Mouse (Mus musculus) kidney, postnatal 0 days (tissue): ENCODE measurements around the gene Cacnb4. TPM values are rescaled to one million over a fixed set of nuclear protein-coding genes. Genes with fewer than 3 reads are reported as not detected.
A peak's percentile ranks its signal among the peaks of the same experiment; 100 is the strongest.

Experiments used
- ATAC-seq: fragments of 200-750 bp; cut with Nextera tagmentation; replicated peaks from 2 replicates; pipeline ENCODE4 v1.8.0; 2017; ENCODE audit warnings: low read depth, moderate number of reproducible peaks, moderate TSS enrichment, moderate library complexity; ENCODE audit not compliant: low FRiP score
- DNase-seq: peaks from one replicate; pipeline ENCODE4 v3.0.0-alpha.2; 2016; ENCODE audit warnings: low spot score
- H3K27ac ChIP-seq: fragments of 300-500 bp; sonication (generic); 2 replicates; pipeline ENCODE4 v1.5.1; 2014; ENCODE audit warnings: mild to moderate bottlenecking
- H3K27me3 ChIP-seq: fragments of 300-500 bp; sonication (generic); 2 replicates; pipeline ENCODE4 v1.6.1; 2014; ENCODE audit warnings: low read length, mixed read lengths; ENCODE audit not compliant: insufficient read depth
- H3K36me3 ChIP-seq: fragments of 300-500 bp; sonication (generic); 2 replicates; pipeline ENCODE4 v1.6.1; 2014; ENCODE audit warnings: low read length, mixed read lengths; ENCODE audit not compliant: insufficient read depth
- H3K4me1 ChIP-seq: fragments of 300-500 bp; sonication (generic); replicated peaks from 2 replicates; pipeline ENCODE4 v1.6.1; 2014; ENCODE audit warnings: antibody characterized with exemption, low read length, mixed read lengths; ENCODE audit not compliant: insufficient read depth
- H3K4me2 ChIP-seq: fragments of 300-500 bp; sonication (generic); 2 replicates; pipeline ENCODE4 v1.6.1; 2014; ENCODE audit warnings: mild to moderate bottlenecking, low read length, moderate library complexity, mixed read lengths
- H3K4me3 ChIP-seq: fragments of 300-500 bp; sonication (generic); replicated peaks from 2 replicates; pipeline ENCODE4 v1.5.1; 2014; ENCODE audit warnings: low read depth, low read length
- H3K9ac ChIP-seq: fragments of 300-500 bp; sonication (generic); 2 replicates; pipeline ENCODE4 v1.6.1; 2014; ENCODE audit warnings: low read depth, low read length
- H3K9me3 ChIP-seq: fragments of 300-500 bp; sonication (generic); replicated peaks from 2 replicates; pipeline ENCODE4 v1.6.1; 2016; ENCODE audit warnings: low read length, inconsistent platforms, mixed read lengths
- CTCF ChIP-seq: IDR thresholded peaks from 2 replicates; pipeline ENCODE4 v1.5.1; 2016; ENCODE audit warnings: antibody characterized with exemption, low read depth, mild to moderate bottlenecking, moderate library complexity
- WGBS: fragments of 180-500 bp; shearing (Covaris S2); extraction: QIAGEN DNeasy Blood & Tissue Kit; methylation state at CpG from one replicate; pipeline ENCODE4 v1.1.7; 2014; 5-methylcytosine and 5-hydroxymethylcytosine counted together
- polyA plus RNA-seq: library from polyadenylated mRNA; unstranded; fragments of >200 nt; fragmentation: Nextera tagmentation; extraction: Ambion mirVana; gene quantifications from 2 replicates; pipeline ENCODE4 v1.2.1, GENCODE M21; 2015

The Cacnb4 gene
- polyA plus RNA-seq, 1 experiment from 2014 or later = 2.0 TPM

DNA sequence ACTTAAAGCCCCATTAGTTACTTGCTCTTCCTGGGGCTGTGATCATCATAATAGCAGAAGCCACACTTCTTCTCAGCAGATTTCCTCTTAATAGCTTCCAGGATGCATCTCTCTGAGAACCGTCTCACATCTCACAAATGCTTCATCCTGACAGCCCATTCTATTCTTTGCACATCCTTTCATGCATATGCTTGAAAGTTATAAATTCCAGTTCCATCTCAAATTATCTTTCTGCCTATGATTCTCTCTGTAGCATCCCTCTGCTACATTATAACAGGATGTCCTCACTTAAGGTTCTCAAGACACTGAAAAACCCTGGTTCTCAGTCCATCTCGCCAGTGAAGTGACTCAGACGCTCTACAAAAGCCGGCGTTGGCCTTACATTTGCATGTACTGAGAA is 19.9 kb downstream of the Cacnb4 start:
- no peaks in the 10 kb centered on the region for H3K4me1 ChIP-seq
- no peak overlapping the region for H3K4me3 ChIP-seq
- no peaks in the 10 kb centered on the region for H3K9me3 ChIP-seq
- H3K27ac ChIP-seq = no peak overlapping the region
- TF ChIP-seq CTCF = no peak
- H3K27me3 ChIP-seq = no peaks in the 10 kb centered on the region
- no peak overlapping the region for H3K9ac ChIP-seq
- H3K4me2 ChIP-seq = no peak overlapping the region
- no peaks in the 10 kb centered on the region for H3K36me3 ChIP-seq
- no peak for DNase-seq
- 94% methylated on average over 5 of the region's 5 CpGs for WGBS
- ATAC-seq = no peak

DNA sequence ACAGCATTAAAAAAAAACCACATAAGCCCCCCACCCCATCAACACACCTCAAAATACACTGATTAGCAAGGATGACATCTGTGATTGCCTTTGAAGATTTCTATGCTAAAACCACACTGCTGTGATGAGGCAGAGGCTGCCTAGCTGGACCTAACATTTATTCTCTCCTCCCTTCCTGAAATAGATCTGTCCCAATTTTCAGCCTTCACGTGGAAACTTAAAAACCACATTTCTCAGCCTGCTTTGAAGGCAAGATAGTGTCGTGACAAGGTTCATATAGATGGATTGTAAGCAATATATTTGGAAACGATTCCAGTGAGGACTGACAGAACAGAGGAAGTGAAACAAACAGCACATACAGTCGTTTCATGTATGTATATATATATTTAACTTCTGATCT is 22.1 kb downstream of the Cacnb4 start:
- 58% methylated on average over 4 of the region's 4 CpGs for WGBS
- H3K9me3 ChIP-seq = no peaks in the 10 kb centered on the region
- DNase-seq = no peak
- no peak overlapping the region for H3K4me2 ChIP-seq
- H3K27me3 ChIP-seq = no peaks in the 10 kb centered on the region
- TF ChIP-seq CTCF = no peak
- no peak overlapping the region for H3K27ac ChIP-seq
- no peak overlapping the region for H3K9ac ChIP-seq
- no peak for ATAC-seq
- no peaks in the 10 kb centered on the region for H3K36me3 ChIP-seq
- no peak overlapping the region for H3K4me3 ChIP-seq
- H3K4me1 ChIP-seq = no peaks in the 10 kb centered on the region

DNA sequence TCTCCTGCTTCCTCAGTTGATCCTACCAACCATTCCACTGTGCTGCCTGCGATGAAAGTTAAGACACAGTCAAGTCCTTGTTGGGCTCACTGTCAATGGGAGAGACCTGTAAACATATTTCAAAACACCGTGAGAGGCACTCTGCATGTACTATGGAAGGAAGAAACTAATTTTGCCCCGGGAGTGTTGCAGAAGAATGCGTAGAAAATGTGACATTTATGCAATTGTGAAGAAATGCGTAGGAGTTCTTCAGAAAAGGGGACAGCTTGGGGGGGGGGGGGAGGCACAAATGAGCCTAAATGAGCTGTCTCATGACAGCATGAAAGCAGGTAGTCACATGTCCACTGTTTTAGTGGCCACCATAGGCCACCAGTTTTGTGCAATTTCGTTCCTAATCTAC is 25.1 kb downstream of the Cacnb4 start:
- Histone ChIP-seq H3K4me3 (no peak overlapping the region), H3K9me3 (no peaks in the 10 kb centered on the region), H3K9ac (no peak overlapping the region), H3K27me3 (no peaks in the 10 kb centered on the region), H3K27ac (no peak overlapping the region), H3K4me2 (no peak overlapping the region), H3K4me1 (no peaks in the 10 kb centered on the region), H3K36me3 (no peaks in the 10 kb centered on the region)
- WGBS = 87% methylated on average over 6 of the region's 6 CpGs
- ATAC-seq = no peak
- no peak for TF ChIP-seq CTCF
- DNase-seq = no peak

DNA sequence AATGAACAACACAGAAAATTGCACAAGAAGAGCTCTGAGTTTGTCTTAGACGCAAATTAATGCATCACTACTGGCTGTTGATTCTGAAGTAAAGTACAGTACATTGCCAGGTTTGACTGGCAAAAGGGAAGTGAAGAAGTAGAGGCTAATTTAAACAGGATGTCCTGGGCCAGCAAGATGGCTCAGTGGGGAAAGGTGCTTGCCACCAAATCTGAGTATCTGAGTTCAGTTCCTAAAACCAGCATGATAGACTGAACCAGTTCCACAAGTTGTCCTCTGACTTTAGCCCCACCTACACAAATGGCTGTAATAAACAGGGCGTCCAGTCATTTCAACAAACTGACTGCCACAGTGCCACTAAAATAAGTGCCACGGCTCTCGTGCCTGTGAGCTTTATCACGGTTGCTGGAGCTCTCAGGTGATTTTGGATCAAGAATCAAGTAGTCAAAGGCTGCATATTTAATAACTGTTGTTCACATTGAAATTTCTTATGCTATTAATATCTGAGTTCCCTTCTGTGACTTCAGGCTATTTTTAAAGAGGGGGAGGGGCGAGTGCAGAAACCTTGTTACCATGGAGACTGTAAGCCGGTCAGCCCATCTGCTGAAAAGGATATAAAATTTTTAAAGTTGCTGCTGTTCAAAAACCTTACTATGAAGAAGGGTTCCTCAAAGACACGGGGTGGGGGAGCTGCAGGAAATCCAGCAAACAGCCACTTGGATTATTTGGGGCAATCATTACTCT is 29.2 kb downstream of the Cacnb4 start:
- H3K36me3 ChIP-seq = no peaks in the 10 kb centered on the region
- no peaks in the 10 kb centered on the region for H3K4me1 ChIP-seq
- H3K9ac ChIP-seq = no peak overlapping the region
- no peak overlapping the region for H3K4me3 ChIP-seq
- no peak for TF ChIP-seq CTCF
- DNase-seq (no peak), ATAC-seq (no peak)
- no peak overlapping the region for H3K4me2 ChIP-seq
- no peaks in the 10 kb centered on the region for H3K9me3 ChIP-seq
- no peaks in the 10 kb centered on the region for H3K27me3 ChIP-seq
- H3K27ac ChIP-seq = no peak overlapping the region
- WGBS = 64% methylated on average over 8 of the region's 8 CpGs

DNA sequence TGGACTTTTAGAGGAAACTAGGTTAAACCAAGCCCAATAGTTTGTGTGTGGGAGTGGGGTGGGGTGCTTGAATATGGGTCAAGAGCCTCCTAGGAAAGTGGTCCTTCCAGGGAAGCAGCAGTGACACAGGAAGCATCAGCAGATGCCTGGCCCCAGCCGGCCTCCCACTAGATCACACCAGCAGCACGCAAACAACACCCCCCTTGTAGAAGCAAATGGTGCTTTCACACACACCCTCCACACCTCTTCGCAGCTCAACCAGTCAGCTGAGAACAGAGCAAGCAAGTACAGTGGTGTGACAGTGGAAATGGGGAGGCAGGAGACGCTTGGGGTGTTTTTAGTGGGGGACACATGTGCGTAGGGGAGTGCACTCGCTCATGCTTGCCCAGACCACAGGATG is 33.0 kb downstream of the Cacnb4 start:
- no peaks in the 10 kb centered on the region for H3K27me3 ChIP-seq
- no peak overlapping the region for H3K4me3 ChIP-seq
- H3K4me2 ChIP-seq = no peak overlapping the region
- no peak overlapping the region for H3K9ac ChIP-seq
- H3K4me1 ChIP-seq = no peaks in the 10 kb centered on the region
- ATAC-seq = no peak
- no peaks in the 10 kb centered on the region for H3K9me3 ChIP-seq
- H3K36me3 ChIP-seq = no peaks in the 10 kb centered on the region
- 59% methylated on average over 6 of the region's 6 CpGs for WGBS
- DNase-seq = no peak
- H3K27ac ChIP-seq = no peak overlapping the region
- TF ChIP-seq CTCF = no peak

DNA sequence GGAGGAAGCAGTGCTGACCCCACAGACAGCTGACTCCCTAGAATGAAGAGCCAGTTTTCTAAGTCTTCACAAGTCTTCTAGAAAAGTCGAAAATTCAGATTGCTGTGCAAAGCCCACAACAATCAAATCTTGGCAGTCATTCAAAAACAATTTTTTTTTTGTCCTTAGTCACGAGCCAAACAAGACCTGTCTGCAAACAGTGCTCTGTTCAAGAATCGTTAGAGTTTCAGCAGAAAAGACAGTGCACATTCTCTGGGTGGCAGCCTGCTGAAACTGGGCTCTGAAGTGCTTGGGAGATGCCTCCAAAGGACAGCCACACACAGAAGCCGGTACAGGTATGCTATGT is 37.1 kb downstream of the Cacnb4 start:
- 58% methylated on average over 4 of the region's 4 CpGs for WGBS
- no peak overlapping the region for H3K4me3 ChIP-seq
- no peak overlapping the region for H3K27ac ChIP-seq
- ATAC-seq = no peak
- H3K4me2 ChIP-seq = no peak overlapping the region
- no peak overlapping the region for H3K9ac ChIP-seq
- H3K4me1 ChIP-seq = no peaks in the 10 kb centered on the region
- H3K36me3 ChIP-seq = no peaks in the 10 kb centered on the region
- no peak for TF ChIP-seq CTCF
- H3K27me3 ChIP-seq = no peaks in the 10 kb centered on the region
- H3K9me3 ChIP-seq = no peaks in the 10 kb centered on the region
- peak; percentile 9 for DNase-seq
